ENCODE assay signal across 8 mouse cellular contexts in genomic region chr14:48371766-48372165, GRCm38 (mm10).
DNase-seq lines count a peak whose midpoint lies in the region; ATAC-seq lines count a peak whose summit lies in the region.

No protein-coding gene starts in this region.

- H3K4me3 ChIP-seq in hindbrain, embryonic 12.5 days, result no peak overlapping the region
- no peak overlapping the region for H3K4me3 ChIP-seq in lung, embryonic 16.5 days (ENCODE audit: low read length)

- no peak overlapping the region for H3K4me2 ChIP-seq in hindbrain, embryonic 12.5 days (replicated peaks)
- H3K4me2 ChIP-seq in lung, embryonic 16.5 days (ENCODE audit: low read depth, low read length), result no peak overlapping the region

- H3K9ac ChIP-seq in hindbrain, embryonic 12.5 days, result no peak overlapping the region
- no peak overlapping the region for H3K9ac ChIP-seq in lung, embryonic 16.5 days (ENCODE audit: low read length)

- no peaks in the 10 kb centered on the region for H3K27me3 ChIP-seq in hindbrain, embryonic 12.5 days
- peaks cover 6% of the 10 kb centered on the region for H3K27me3 ChIP-seq in lung, embryonic 16.5 days (ENCODE audit: control insufficient read depth, insufficient read depth, low read depth, low read length)

- no peaks in the 10 kb centered on the region for H3K36me3 ChIP-seq in hindbrain, embryonic 12.5 days
- no peaks in the 10 kb centered on the region for H3K36me3 ChIP-seq in lung, embryonic 16.5 days (ENCODE audit: control insufficient read depth, insufficient read depth, low read length)

- ATAC-seq in hindbrain, embryonic 12.5 days (ENCODE audit: low FRiP score), result peak; percentile 82
- ATAC-seq in lung, embryonic 16.5 days (ENCODE audit: low read depth), result peak; percentile 64; the same call in 1 of the 2 replicates
- no peak for ATAC-seq in erythroblast, adult 5-6 weeks (replicated peaks; ENCODE audit: low FRiP score, poor library complexity, severe bottlenecking)

- WGBS in hindbrain, embryonic 12.5 days, result 68% methylated on average over 5 of the region's 5 CpGs
- WGBS in lung, embryonic 16.5 days, result 56% methylated on average over 5 of the region's 5 CpGs

- H3K4me1 ChIP-seq in hindbrain, embryonic 12.5 days, result no peaks in the 10 kb centered on the region
- no peaks in the 10 kb centered on the region for H3K4me1 ChIP-seq in lung, embryonic 16.5 days (replicated peaks; ENCODE audit: control insufficient read depth, insufficient read depth, low read length)

- peak; percentile 6 for DNase-seq in adrenal gland, adult 2 months
- DNase-seq in adrenal gland, adult 8-10 months, result no peak
- peak; percentile 60 for DNase-seq in 416B (ENCODE audit: low read depth)
- DNase-seq in embryo, embryonic 10.5 days (ENCODE audit: low spot score), result peak; percentile 66
- DNase-seq in right cerebral cortex, adult 2 months (ENCODE audit: low spot score in 2 of 2), result peak; percentile 50 to 51

- no peak overlapping the region for H3K27ac ChIP-seq in hindbrain, embryonic 12.5 days
- no peak overlapping the region for H3K27ac ChIP-seq in lung, embryonic 16.5 days (ENCODE audit: low read length)

- no peaks in the 10 kb centered on the region for H3K9me3 ChIP-seq in hindbrain, embryonic 12.5 days (replicated peaks)
- H3K9me3 ChIP-seq in lung, embryonic 16.5 days (ENCODE audit: control insufficient read depth, low read length), result no peaks in the 10 kb centered on the region
